13 mouse cellular contexts compared by ENCODE assay signal in the genomic region with DNA sequence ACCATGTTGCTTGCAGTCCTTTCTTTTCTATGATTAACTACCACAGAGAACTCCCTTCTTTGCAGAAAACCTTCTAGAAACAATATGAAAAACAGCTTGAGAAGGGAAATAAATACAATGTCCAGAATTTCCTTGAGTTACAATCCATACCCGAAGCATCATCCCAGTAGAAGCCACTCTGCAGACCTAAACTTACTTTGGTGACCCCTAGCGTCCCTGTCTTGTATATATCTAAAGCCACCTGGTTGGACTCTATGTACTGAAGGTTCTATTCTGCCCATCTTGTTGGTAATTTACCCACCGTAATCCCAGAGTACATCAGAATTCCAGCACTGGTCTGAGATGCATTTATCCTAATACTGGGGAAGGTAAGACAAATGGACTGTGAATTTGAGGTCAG. TPM values are rescaled to one million over a fixed set of nuclear protein-coding genes. Genes with fewer than 3 reads are reported as not detected.
"Had no signal": no experiment of that assay in that cellular context is flagged by ENCODE, and none has a peak within 500 bp of the region (broad histone marks: within the 10 kb centered on the region; RNA-seq: fewer than 3 reads in every experiment).

No protein-coding gene starts in this region.

- ATAC-seq: liver, postnatal 0 days; midbrain, embryonic 16.5 days had no signal

- H3K9me3 ChIP-seq: kidney, embryonic 15.5 days; midbrain, embryonic 12.5 days had no signal

- H3K27ac ChIP-seq: kidney, embryonic 15.5 days; limb, embryonic 12.5 days; liver, embryonic 13.5 days; midbrain, embryonic 12.5 days had no signal

- H3K9ac ChIP-seq: kidney, embryonic 15.5 days; limb, embryonic 12.5 days; liver, embryonic 13.5 days; liver, postnatal 0 days; midbrain, embryonic 12.5 days had no signal

- H3K4me3 ChIP-seq: kidney, embryonic 15.5 days; limb, embryonic 12.5 days; liver, embryonic 13.5 days; midbrain, embryonic 12.5 days had no signal

- H3K4me2 ChIP-seq: kidney, embryonic 15.5 days; limb, embryonic 12.5 days; liver, embryonic 13.5 days; midbrain, embryonic 12.5 days had no signal

- DNase-seq: kidney, postnatal 14 days; liver; liver, embryonic 13.5 days; liver, postnatal 0 days; right cerebral cortex, postnatal 14 days; thymus, postnatal 4 days had no signal

- H3K4me1 ChIP-seq: kidney, embryonic 15.5 days; limb, embryonic 12.5 days; liver, embryonic 13.5 days; midbrain, embryonic 12.5 days had no signal

- H3K36me3 ChIP-seq: kidney, embryonic 15.5 days; limb, embryonic 12.5 days; liver, embryonic 13.5 days had no signal

- H3K27me3 ChIP-seq: kidney, embryonic 15.5 days; limb, embryonic 12.5 days; liver, embryonic 13.5 days; midbrain, embryonic 12.5 days had no signal

RNA-seq across cellular contexts. Expression of a gene that starts 1.1 kb away (rescaled TPM):
- total RNA-seq: megakaryocyte-erythroid progenitor cell, adult 5-6 weeks had no signal
- polyA plus RNA-seq: kidney, embryonic 15.5 days; large intestine, adult 2 months; limb, embryonic 12.5 days; liver, embryonic 13.5 days; liver, postnatal 0 days; lung, embryonic 16.5 days had no signal

RNA-seq across cellular contexts. Expression of a gene that starts 11.6 kb away (rescaled TPM):
- total RNA-seq: megakaryocyte-erythroid progenitor cell, adult 5-6 weeks had no signal
- polyA plus RNA-seq: liver, postnatal 0 days had no signal

RNA-seq across cellular contexts. Expression of a gene that starts 56.2 kb away (rescaled TPM):
- total RNA-seq: megakaryocyte-erythroid progenitor cell, adult 5-6 weeks had no signal
- polyA plus RNA-seq: liver, postnatal 0 days had no signal
